25 mouse cellular contexts compared by ENCODE assay signal in genomic region chrX:11996891-11997290, GRCm38 (mm10).
DNase-seq lines count a peak whose midpoint lies in the region; ATAC-seq and TF ChIP-seq lines count a peak whose summit lies in the region.
"Had no signal": no experiment of that assay in that cellular context is flagged by ENCODE, and none has a peak within 500 bp of the region (broad histone marks: within the 10 kb centered on the region; RNA-seq: fewer than 3 reads in every experiment).

No protein-coding gene starts in this region.

- H3K9me3 ChIP-seq in lung, postnatal 0 days (ENCODE audit: low read length) = no peaks in the 10 kb centered on the region
- H3K9me3 ChIP-seq in liver, embryonic 15.5 days (replicated peaks) = no peaks in the 10 kb centered on the region
- H3K9me3 ChIP-seq: forebrain, embryonic 12.5 days; hindbrain, embryonic 13.5 days; limb, embryonic 10.5 days; limb, embryonic 15.5 days; neural tube, embryonic 15.5 days had no signal

- H3K4me2 ChIP-seq in lung, postnatal 0 days (replicated peaks; ENCODE audit: low read depth, low read length) = no peak overlapping the region
- no peak overlapping the region for H3K4me2 ChIP-seq in liver, embryonic 15.5 days
- H3K4me2 ChIP-seq: forebrain, embryonic 12.5 days; hindbrain, embryonic 13.5 days; limb, embryonic 15.5 days; neural tube, embryonic 15.5 days had no signal

- no peaks in the 10 kb centered on the region for H3K4me1 ChIP-seq in lung, postnatal 0 days (ENCODE audit: insufficient read depth, low read depth, low read length)
- peaks cover 87% of the 10 kb centered on the region for H3K4me1 ChIP-seq in liver, embryonic 15.5 days (replicated peaks)

- H3K27ac ChIP-seq in lung, postnatal 0 days (ENCODE audit: low read length) = no peak overlapping the region
- H3K27ac ChIP-seq in liver, embryonic 15.5 days (replicated peaks) = peak overlapping the region; percentile 53; the same call in 1 of the 2 replicates
- H3K27ac ChIP-seq: forebrain, embryonic 12.5 days; hindbrain, embryonic 13.5 days; kidney, postnatal 0 days; limb, embryonic 10.5 days; limb, embryonic 15.5 days; neural tube, embryonic 15.5 days had no signal

- H3K36me3 ChIP-seq in lung, postnatal 0 days (ENCODE audit: insufficient read depth, low read length) = no peaks in the 10 kb centered on the region
- H3K36me3 ChIP-seq in liver, embryonic 15.5 days (replicated peaks) = no peaks in the 10 kb centered on the region
- H3K36me3 ChIP-seq: forebrain, embryonic 12.5 days; hindbrain, embryonic 13.5 days; limb, embryonic 10.5 days; limb, embryonic 15.5 days; neural tube, embryonic 15.5 days had no signal

- peak; percentile 28 for DNase-seq in heart, postnatal 4 days
- DNase-seq in heart, postnatal 36 days = no peak
- peak; percentile 19 for DNase-seq in lung, postnatal 10 days
- no peak for DNase-seq in lung, postnatal 0 days (ENCODE audit: low spot score)
- no peak for DNase-seq in left cerebral cortex, adult 9 months (ENCODE audit: low spot score in 2 of 2)
- DNase-seq in natural killer cell, adult 2 months (ENCODE audit: low spot score in 2 of 2) = no peak
- DNase-seq: cerebellum, adult 2 months; gastrocnemius, postnatal 14 days; heart, postnatal 14 days; kidney, adult 8-10 months; kidney, postnatal 4 days; layer of hippocampus, postnatal 36 days; midbrain, embryonic 14.5 days; right cerebral cortex, adult 18-20 months; spleen, adult 18-20 months; thymus, adult 18-20 months; thymus, postnatal 25 days had no signal

- WGBS in lung, postnatal 0 days = 75% methylated on average over 2 of the region's 2 CpGs
- 69% methylated on average over 2 of the region's 2 CpGs for WGBS in liver, embryonic 15.5 days (ENCODE audit: insufficient replicate concordance)

- no peaks in the 10 kb centered on the region; the same call in 1 of the 2 replicates for H3K27me3 ChIP-seq in lung, postnatal 0 days (replicated peaks; ENCODE audit: insufficient read depth, low read length)
- peaks cover 30% of the 10 kb centered on the region for H3K27me3 ChIP-seq in liver, embryonic 15.5 days

- intact Hi-C loops in heart, postnatal 36 days (cut with DNase I) = no loop called here

- TF ChIP-seq CTCF in lung, postnatal 0 days (IDR thresholded peaks at IDR 0.05) = no peak

- no peak for ATAC-seq in lung, postnatal 0 days
- no peak for ATAC-seq in liver, embryonic 15.5 days (ENCODE audit: insufficient read depth)

- no peak for TF ChIP-seq EP300 in lung, postnatal 0 days (IDR thresholded peaks at IDR 0.05)

- H3K4me3 ChIP-seq in lung, postnatal 0 days (ENCODE audit: low read depth, low read length) = no peak overlapping the region
- no peak overlapping the region for H3K4me3 ChIP-seq in liver, embryonic 15.5 days (replicated peaks)
- H3K4me3 ChIP-seq: erythroblast, embryonic 14.5 days; forebrain, embryonic 12.5 days; hindbrain, embryonic 13.5 days; limb, embryonic 10.5 days; limb, embryonic 15.5 days; neural tube, embryonic 15.5 days had no signal

- no peak overlapping the region for H3K9ac ChIP-seq in lung, postnatal 0 days (replicated peaks; ENCODE audit: low read depth)
- H3K9ac ChIP-seq in liver, embryonic 15.5 days = no peak overlapping the region
- H3K9ac ChIP-seq: forebrain, embryonic 12.5 days; hindbrain, embryonic 13.5 days; limb, embryonic 15.5 days; neural tube, embryonic 15.5 days had no signal

Comparison
In these comparisons a context has a peak if more than half of its experiments do, and no peak if none do; other contexts are left out.
1. DNase-seq: peak in heart, postnatal 4 days (single experiment) and lung, postnatal 10 days (single experiment); none in heart, postnatal 36 days (0 of 2), lung, postnatal 0 days (single experiment), left cerebral cortex, adult 9 months (0 of 2) and natural killer cell, adult 2 months (0 of 2).